Mouse (Mus musculus) kidney, embryonic 15.5 days (tissue): ENCODE results near the gene Pank1. TPM values are rescaled to one million over a fixed set of nuclear protein-coding genes. Genes with fewer than 3 reads are reported as not detected.

Experiments
- ATAC-seq: fragments of 200-750 bp; cut with Nextera tagmentation; replicated peaks from 2 replicates; pipeline ENCODE4 v1.8.0; 2017; ENCODE audit warnings: moderate TSS enrichment; ENCODE audit not compliant: low FRiP score
- H3K27ac ChIP-seq: fragments of 300-500 bp; sonication (generic); 2 replicates; pipeline ENCODE4 v1.5.1; 2015; ENCODE audit warnings: mild to moderate bottlenecking, inconsistent platforms
- H3K27me3 ChIP-seq: fragments of 300-500 bp; sonication (generic); 2 replicates; pipeline ENCODE4 v1.6.1; 2015; ENCODE audit warnings: inconsistent platforms
- H3K36me3 ChIP-seq: fragments of 300-500 bp; sonication (generic); 2 replicates; pipeline ENCODE4 v1.6.1; 2015; ENCODE audit warnings: inconsistent platforms
- H3K4me1 ChIP-seq: fragments of 300-500 bp; sonication (generic); 2 replicates; pipeline ENCODE4 v1.6.1; 2015; ENCODE audit warnings: inconsistent platforms
- H3K4me2 ChIP-seq: fragments of 300-500 bp; sonication (generic); 2 replicates; pipeline ENCODE4 v1.6.1; 2015; ENCODE audit warnings: moderate library complexity, mild to moderate bottlenecking, inconsistent platforms
- H3K4me3 ChIP-seq: fragments of 300-500 bp; sonication (generic); replicated peaks from 2 replicates; pipeline ENCODE4 v1.5.1; 2015; ENCODE audit warnings: mild to moderate bottlenecking, inconsistent platforms
- H3K9ac ChIP-seq: fragments of 300-500 bp; sonication (generic); 2 replicates; pipeline ENCODE4 v1.6.1; 2015; ENCODE audit warnings: mild to moderate bottlenecking, inconsistent platforms
- H3K9me3 ChIP-seq: fragments of 300-500 bp; sonication (generic); replicated peaks from 2 replicates; pipeline ENCODE4 v1.6.1; 2016; ENCODE audit warnings: inconsistent platforms
- WGBS: fragments of 180-500 bp; shearing (Covaris S2); methylation state at CpG from one replicate; pipeline ENCODE4 v1.1.7; 2015; ENCODE audit warnings: mixed read lengths; 5-methylcytosine and 5-hydroxymethylcytosine counted together
- polyA plus RNA-seq: library from polyadenylated mRNA; unstranded; fragments of >200 nt; fragmentation: Nextera tagmentation; extraction: Ambion mirVana; gene quantifications from 2 replicates; pipeline ENCODE4 v1.2.1, GENCODE M21; 2015

The Pank1 gene
- polyA plus RNA-seq, 1 experiment from 2014 or later = 7.3 TPM

DNA sequence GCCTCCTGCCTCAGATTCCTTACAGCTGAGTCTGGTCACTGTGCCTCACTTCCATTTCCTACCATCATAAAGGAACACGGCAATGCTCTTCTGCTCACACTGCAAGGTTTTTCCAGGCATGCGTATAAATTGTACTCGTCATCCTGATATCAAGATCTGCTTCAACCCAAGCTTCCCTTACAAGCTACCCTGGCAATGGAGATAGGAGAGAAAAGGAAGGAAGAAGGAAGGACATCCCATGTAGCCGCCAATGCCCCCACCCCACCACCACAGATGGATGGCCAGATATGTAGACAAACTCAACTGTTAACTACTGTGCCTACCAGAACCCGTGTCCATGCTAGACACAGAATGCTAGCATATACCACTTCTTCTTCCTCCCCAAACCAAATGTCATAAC is 34.5 kb downstream of the Pank1 start:
- no peak overlapping the region for H3K4me3 ChIP-seq
- WGBS = 80% methylated on average over 5 of the region's 5 CpGs
- no peak overlapping the region for H3K4me2 ChIP-seq
- H3K36me3 ChIP-seq = peaks cover 11% of the 10 kb centered on the region
- no peak for ATAC-seq
- no peak overlapping the region for H3K9ac ChIP-seq
- no peaks in the 10 kb centered on the region for H3K27me3 ChIP-seq
- H3K27ac ChIP-seq = no peak overlapping the region
- H3K4me1 ChIP-seq = peaks cover 12% of the 10 kb centered on the region; the same call in 1 of the 2 replicates
- H3K9me3 ChIP-seq = no peaks in the 10 kb centered on the region

DNA sequence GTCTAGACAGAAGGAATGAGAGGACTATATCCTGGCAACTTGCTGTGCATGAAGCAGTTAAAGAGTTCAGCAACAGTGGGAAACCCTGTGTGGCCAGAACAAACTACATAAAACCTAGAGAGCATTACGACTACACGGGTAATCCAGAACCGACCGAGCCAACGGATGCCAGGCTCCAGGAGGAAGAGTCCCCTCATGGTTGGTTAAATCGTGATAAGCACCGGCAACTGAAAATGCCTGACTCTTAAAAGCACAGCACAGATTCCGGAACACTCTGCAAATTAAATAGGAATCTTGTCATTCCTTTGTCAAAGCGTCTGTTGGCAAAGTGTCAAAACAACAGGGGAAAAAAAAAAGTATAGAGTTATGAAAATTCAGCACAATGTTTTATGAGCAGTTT is 35.2 kb downstream of the Pank1 start:
- Histone ChIP-seq H3K4me2 (no peak overlapping the region), H3K9ac (no peak overlapping the region), H3K4me1 (peaks cover 12% of the 10 kb centered on the region; the same call in 1 of the 2 replicates), H3K27ac (no peak overlapping the region), H3K36me3 (peaks cover 15% of the 10 kb centered on the region), H3K9me3 (no peaks in the 10 kb centered on the region), H3K27me3 (no peaks in the 10 kb centered on the region), H3K4me3 (no peak overlapping the region)
- WGBS = 76% methylated on average over 9 of the region's 9 CpGs
- ATAC-seq = no peak

DNA sequence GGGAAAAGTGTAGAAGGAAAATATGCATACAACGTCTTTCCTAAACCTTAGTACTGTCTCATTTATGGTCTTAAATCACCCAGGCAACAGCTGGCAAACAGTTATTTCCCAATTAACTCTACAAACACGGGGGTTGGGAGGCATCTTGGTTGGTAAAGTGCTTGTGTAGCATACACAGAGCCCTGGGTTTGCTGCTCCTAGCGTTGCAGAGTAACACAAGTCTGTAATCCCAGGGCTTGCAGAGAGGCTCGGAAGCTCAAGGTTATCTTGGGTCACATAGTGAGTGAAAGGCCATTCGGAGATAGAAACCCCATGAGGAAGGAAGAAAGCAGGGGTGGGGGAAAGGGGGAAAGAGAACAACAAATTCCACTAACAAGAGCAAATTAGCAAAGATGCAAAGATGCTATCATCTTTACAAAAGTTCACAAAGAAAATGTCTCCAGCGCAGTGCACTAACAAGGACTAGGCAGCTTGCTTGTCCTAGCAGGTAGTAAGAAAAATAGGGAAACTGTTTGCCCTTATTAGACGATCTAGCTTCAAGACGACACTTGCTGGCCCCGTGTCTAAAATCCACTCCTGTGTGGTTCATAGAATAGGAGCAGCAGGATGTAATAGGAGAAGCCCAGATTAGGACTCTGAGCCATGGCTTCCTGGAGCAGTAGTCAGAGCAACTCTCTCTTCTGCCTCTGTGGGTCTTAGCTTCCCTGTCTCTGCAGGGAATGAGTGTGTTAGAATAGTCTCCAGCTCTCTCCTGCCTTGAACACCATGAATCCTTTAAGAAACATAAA is 37.3 kb downstream of the Pank1 start:
- Histone ChIP-seq H3K27me3 (no peaks in the 10 kb centered on the region), H3K9me3 (no peaks in the 10 kb centered on the region), H3K36me3 (peaks cover 24% of the 10 kb centered on the region), H3K9ac (no peak overlapping the region), H3K4me3 (no peak overlapping the region), H3K4me2 (no peak overlapping the region), H3K4me1 (peaks cover 12% of the 10 kb centered on the region; the same call in 1 of the 2 replicates), H3K27ac (no peak overlapping the region)
- 43% methylated on average over 9 of the region's 9 CpGs for WGBS
- no peak for ATAC-seq

DNA sequence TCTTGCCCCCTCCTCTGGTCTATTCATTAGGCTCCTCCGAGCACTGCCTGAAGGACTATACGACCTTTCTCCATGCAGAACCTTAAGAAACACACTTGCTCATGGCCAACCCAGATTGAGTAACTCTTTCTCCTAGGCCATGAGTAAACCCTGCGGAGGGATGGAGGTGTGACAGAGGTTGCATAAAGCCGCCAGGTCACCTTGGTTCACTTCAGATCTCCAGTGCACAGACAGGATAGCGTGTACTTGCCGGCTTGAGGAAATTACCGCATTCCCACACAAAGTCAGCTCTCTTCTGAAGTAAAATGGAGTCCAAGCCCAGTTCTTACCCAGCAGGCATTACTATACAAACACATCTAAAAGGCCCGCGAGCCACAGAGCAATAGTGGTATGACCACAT is 40.6 kb downstream of the Pank1 start:
- WGBS = 95% methylated on average over 9 of the region's 9 CpGs
- Histone ChIP-seq H3K27ac (no peak overlapping the region), H3K4me3 (no peak overlapping the region), H3K4me1 (no peaks in the 10 kb centered on the region), H3K36me3 (peaks cover 26% of the 10 kb centered on the region), H3K9me3 (no peaks in the 10 kb centered on the region), H3K4me2 (no peak overlapping the region), H3K9ac (no peak overlapping the region), H3K27me3 (no peaks in the 10 kb centered on the region)
- ATAC-seq = no peak

DNA sequence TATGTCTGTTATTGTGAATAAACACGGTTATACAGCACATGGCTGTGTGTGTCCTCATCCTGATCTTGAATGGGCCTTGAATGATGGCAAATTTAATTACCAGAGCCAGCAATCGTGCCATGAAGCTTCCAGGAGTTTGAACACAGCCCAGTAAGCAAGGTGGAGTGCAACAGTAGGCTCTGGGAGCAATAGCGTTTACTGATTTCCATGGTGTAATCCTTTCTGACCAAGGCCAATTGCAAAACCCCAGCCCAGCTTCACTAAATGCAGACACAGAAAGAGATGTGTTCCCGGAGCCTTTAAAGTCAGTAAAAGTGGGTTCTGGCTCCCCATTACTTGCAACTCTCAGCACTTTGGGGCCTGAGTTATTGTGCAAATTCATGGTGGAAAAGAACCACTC is 47.6 kb downstream of the Pank1 start:
- no peaks in the 10 kb centered on the region for H3K9me3 ChIP-seq
- 0 out of 2 replicates have a peak, but pooled peaks cover 3% of the 10 kb centered on the region for H3K36me3 ChIP-seq
- no peak overlapping the region for H3K4me3 ChIP-seq
- no peaks in the 10 kb centered on the region for H3K27me3 ChIP-seq
- no peak overlapping the region for H3K9ac ChIP-seq
- 84% methylated on average over 4 of the region's 4 CpGs for WGBS
- no peaks in the 10 kb centered on the region for H3K4me1 ChIP-seq
- no peak for ATAC-seq
- H3K4me2 ChIP-seq = no peak overlapping the region
- no peak overlapping the region for H3K27ac ChIP-seq

DNA sequence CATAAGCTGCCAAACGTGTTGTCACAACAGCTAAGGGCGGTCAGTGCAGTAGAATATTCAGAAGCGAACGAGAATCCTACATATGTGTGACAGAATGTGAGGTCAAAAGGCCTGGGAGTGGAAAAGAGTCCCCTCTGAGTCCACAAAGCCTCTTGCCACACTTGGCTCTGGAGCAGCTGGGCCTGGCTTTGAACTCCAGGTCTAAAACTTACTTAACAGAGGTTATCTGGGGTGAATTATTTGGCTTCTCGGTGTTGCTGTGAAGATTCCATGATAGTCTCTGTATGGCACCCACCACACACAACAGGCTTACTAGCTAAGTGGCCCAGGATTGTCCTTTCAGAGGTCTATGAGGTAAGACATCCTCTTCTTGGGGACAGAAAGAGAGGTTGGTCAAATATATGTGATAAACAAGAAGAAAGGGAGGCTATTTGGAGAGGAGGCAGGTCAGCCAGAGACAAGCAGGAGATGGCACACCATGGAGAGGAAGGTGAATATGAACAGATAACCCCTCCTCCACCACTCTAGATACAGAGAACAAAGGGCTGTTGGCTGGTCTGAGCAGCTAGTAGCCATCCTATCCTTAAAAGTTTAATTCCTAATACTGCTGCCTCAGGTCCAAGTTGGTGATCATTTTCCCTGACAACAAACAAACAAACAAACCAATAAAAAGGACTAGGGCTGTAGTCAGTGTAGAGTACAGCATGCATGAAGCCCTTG is 51.2 kb downstream of the Pank1 start:
- no peak overlapping the region for H3K27ac ChIP-seq
- H3K9ac ChIP-seq = no peak overlapping the region
- no peak overlapping the region for H3K4me2 ChIP-seq
- H3K4me1 ChIP-seq = no peaks in the 10 kb centered on the region
- ATAC-seq = no peak
- H3K27me3 ChIP-seq = no peaks in the 10 kb centered on the region
- H3K9me3 ChIP-seq = no peaks in the 10 kb centered on the region
- 86% methylated on average over 5 of the region's 5 CpGs for WGBS
- H3K36me3 ChIP-seq = peaks cover 3% of the 10 kb centered on the region; the same call in 1 of the 2 replicates
- H3K4me3 ChIP-seq = no peak overlapping the region

DNA sequence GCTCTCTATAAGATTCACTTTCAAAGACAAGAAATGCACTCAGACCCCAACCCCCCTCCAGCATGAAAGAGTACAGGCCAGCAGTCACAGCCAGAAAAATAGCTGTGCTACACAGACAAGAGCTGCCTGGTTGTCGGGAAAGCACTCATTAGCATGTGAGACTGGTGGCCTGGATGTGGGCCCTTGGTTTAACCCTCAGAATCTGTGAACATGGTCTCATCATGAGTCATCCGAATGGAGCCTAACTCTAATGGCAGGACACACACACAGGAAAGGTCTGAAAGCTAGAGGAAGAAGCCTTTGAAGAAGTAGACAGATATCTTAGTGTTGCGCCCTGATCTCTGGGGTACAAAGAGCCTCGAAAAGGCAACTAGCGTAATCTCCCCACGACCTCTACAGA is 51.8 kb downstream of the Pank1 start:
- no peak overlapping the region for H3K4me2 ChIP-seq
- no peaks in the 10 kb centered on the region for H3K27me3 ChIP-seq
- no peaks in the 10 kb centered on the region for H3K9me3 ChIP-seq
- no peak for ATAC-seq
- H3K4me3 ChIP-seq = no peak overlapping the region
- H3K4me1 ChIP-seq = no peaks in the 10 kb centered on the region
- peaks cover 3% of the 10 kb centered on the region; the same call in 1 of the 2 replicates for H3K36me3 ChIP-seq
- H3K27ac ChIP-seq = no peak overlapping the region
- no peak overlapping the region for H3K9ac ChIP-seq
- WGBS = 94% methylated on average over 6 of the region's 6 CpGs

- no peaks in the 10 kb centered on the region for H3K9me3 ChIP-seq
- ATAC-seq = 0 out of 2 replicates have a peak, but pooled peaks have one; percentile 25
- no peak overlapping the region for H3K9ac ChIP-seq
- no peak overlapping the region for H3K4me2 ChIP-seq
- H3K36me3 ChIP-seq = peaks cover 9% of the 10 kb centered on the region; the same call in 1 of the 2 replicates
- H3K4me1 ChIP-seq = no peaks in the 10 kb centered on the region
- H3K27ac ChIP-seq = no peak overlapping the region
- H3K4me3 ChIP-seq = no peak overlapping the region
- WGBS = 73% methylated on average over 13 of the region's 13 CpGs
- no peaks in the 10 kb centered on the region for H3K27me3 ChIP-seq
Measured at GRCm38 (mm10) chr19:34825946-34826655, 53.2 kb downstream of the Pank1 start.

GRCm38 (mm10) chr19:34819577-34820170 is 59.6 kb downstream of the Pank1 start:
- no peak overlapping the region for H3K4me3 ChIP-seq
- WGBS = 82% methylated on average over 5 of the region's 5 CpGs
- peaks cover 16% of the 10 kb centered on the region; the same call in 1 of the 2 replicates for H3K36me3 ChIP-seq
- H3K4me2 ChIP-seq = no peak overlapping the region
- H3K4me1 ChIP-seq = no peaks in the 10 kb centered on the region
- no peaks in the 10 kb centered on the region for H3K27me3 ChIP-seq
- no peak overlapping the region for H3K27ac ChIP-seq
- H3K9me3 ChIP-seq = no peaks in the 10 kb centered on the region
- ATAC-seq = no peak
- no peak overlapping the region for H3K9ac ChIP-seq

- no peak overlapping the region for H3K9ac ChIP-seq
- H3K4me1 ChIP-seq = no peaks in the 10 kb centered on the region
- H3K4me3 ChIP-seq = no peak overlapping the region
- no peaks in the 10 kb centered on the region for H3K27me3 ChIP-seq
- H3K27ac ChIP-seq = no peak overlapping the region
- H3K36me3 ChIP-seq = peaks cover 6% of the 10 kb centered on the region; the same call in 1 of the 2 replicates
- 87% methylated on average over 4 of the region's 4 CpGs for WGBS
- no peak overlapping the region for H3K4me2 ChIP-seq
- ATAC-seq = no peak
- H3K9me3 ChIP-seq = no peaks in the 10 kb centered on the region
Measured at GRCm38 (mm10) chr19:34815371-34815770, 63.9 kb downstream of the Pank1 start.

DNA sequence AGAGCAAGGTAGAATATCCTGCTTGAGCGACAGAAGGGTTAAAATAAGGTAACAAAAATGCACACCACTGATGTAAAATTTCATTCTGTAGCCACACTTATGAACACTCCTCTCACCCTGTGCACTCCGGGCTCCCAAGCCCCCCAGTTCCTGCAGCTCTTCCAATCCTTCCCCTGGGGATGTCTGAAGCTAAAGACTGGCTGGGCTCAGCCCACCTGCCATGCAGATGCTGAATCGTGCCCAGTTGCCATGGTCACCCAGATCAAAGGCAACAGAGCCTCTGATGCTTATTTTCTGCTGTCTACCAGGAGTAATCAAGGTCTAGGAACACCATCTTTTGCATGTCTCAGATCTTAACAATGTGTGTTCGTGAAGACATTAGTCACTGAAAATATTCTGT is 64.6 kb downstream of the Pank1 start:
- no peak overlapping the region for H3K4me3 ChIP-seq
- no peak overlapping the region for H3K9ac ChIP-seq
- no peak overlapping the region for H3K4me2 ChIP-seq
- H3K27me3 ChIP-seq = no peaks in the 10 kb centered on the region
- no peak for ATAC-seq
- no peaks in the 10 kb centered on the region for H3K9me3 ChIP-seq
- H3K27ac ChIP-seq = no peak overlapping the region
- peaks cover 3% of the 10 kb centered on the region; the same call in 1 of the 2 replicates for H3K36me3 ChIP-seq
- WGBS = 52% methylated on average over 4 of the region's 4 CpGs
- no peaks in the 10 kb centered on the region for H3K4me1 ChIP-seq
